Mouse (Mus musculus) bone marrow macrophage, adult 2 months (primary cell): ENCODE results near the gene Impg1.

ENCODE experiments used
- CTCF ChIP-seq: IDR thresholded peaks from 2 replicates; pipeline ENCODE4 v1.5.1; 2012; ENCODE audit warnings: low read depth, mild to moderate bottlenecking, low read length, moderate library complexity
- POLR2A ChIP-seq: IDR thresholded peaks from 2 replicates; pipeline ENCODE4 v1.6.1; 2012; ENCODE audit warnings: mild to moderate bottlenecking, low read depth, low read length, borderline replicate concordance

- no peak for TF ChIP-seq CTCF
- TF ChIP-seq POLR2A, result no peak
Measured at GRCm38 (mm10) chr9:80465381-80465780, at the start of gene Impg1.
